Mouse (Mus musculus): ENCODE data around the gene Wnt5b. TPM values are rescaled to one million over a fixed set of nuclear protein-coding genes. Genes with fewer than 3 reads are reported as not detected.

Wnt5b gene
- polyA plus RNA-seq, 1 experiment from 2014 or later: 5.8 TPM

- Histone ChIP-seq H3K27me3 (no peaks in the 10 kb centered on the region), H3K4me3 (no peak overlapping the region), H3K9ac (no peak overlapping the region), H3K4me2 (no peak overlapping the region), H3K36me3 (no peaks in the 10 kb centered on the region), H3K4me1 (replicated peaks) (peaks cover 26% of the 10 kb centered on the region), H3K27ac (no peak overlapping the region), H3K9me3 (replicated peaks) (no peaks in the 10 kb centered on the region)
- no peak for ATAC-seq (replicated peaks; ENCODE audit: insufficient number of reproducible peaks, insufficient read depth, low FRiP score, low read depth)
- WGBS: 39% methylated on average over 2 of the region's 2 CpGs
These were observed 24.2 kb upstream of the Wnt5b start for GRCm38 (mm10) chr6:119568339-119568738.

- H3K27ac ChIP-seq: no peak overlapping the region
These were observed 21.6 kb upstream of the Wnt5b start for GRCm38 (mm10) chr6:119565451-119566379.

DNA sequence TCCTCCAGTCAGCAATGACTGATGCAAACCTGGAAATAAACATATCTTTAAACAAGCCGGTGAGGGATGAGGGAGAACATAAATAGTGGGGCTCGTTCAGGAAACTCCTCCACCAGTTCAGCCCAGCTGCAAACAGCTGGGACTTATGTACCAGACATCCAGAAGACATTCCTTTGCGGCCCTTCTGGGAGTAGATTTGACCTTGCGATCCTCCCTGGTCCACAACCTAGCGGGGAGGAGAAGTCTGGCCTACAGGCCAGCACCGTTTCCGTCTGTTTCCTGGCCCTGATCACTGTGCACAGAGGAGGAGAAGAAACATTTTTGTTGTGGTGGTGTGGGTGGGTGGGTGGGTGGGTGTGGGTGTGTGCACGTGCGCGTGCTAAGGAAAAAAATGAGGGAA is 18.4 kb upstream of the Wnt5b start:
- Histone ChIP-seq H3K4me1 (replicated peaks) (peaks cover 8% of the 10 kb centered on the region; the same call in 1 of the 2 replicates), H3K4me3 (no peak overlapping the region), H3K4me2 (no peak overlapping the region), H3K9me3 (replicated peaks) (no peaks in the 10 kb centered on the region), H3K27me3 (no peaks in the 10 kb centered on the region), H3K36me3 (no peaks in the 10 kb centered on the region), H3K27ac (no peak overlapping the region), H3K9ac (no peak overlapping the region)
- WGBS: 56% methylated on average over 10 of the region's 10 CpGs
- ATAC-seq (replicated peaks; ENCODE audit: insufficient number of reproducible peaks, insufficient read depth, low FRiP score, low read depth): no peak

More at GRCm38 (mm10) chr6:119565451-119566379, 21.6 kb upstream of the Wnt5b start:
- Histone ChIP-seq H3K4me2 (no peak overlapping the region), H3K4me1 (replicated peaks) (0 out of 2 replicates have a peak, but pooled peaks cover 3% of the 10 kb centered on the region), H3K9ac (no peak overlapping the region), H3K4me3 (no peak overlapping the region), H3K9me3 (replicated peaks) (no peaks in the 10 kb centered on the region), H3K36me3 (no peaks in the 10 kb centered on the region), H3K27me3 (no peaks in the 10 kb centered on the region)
- no peak; the same call in 1 of the 2 replicates for ATAC-seq (replicated peaks; ENCODE audit: insufficient number of reproducible peaks, insufficient read depth, low FRiP score, low read depth)
- 72% methylated on average over 23 of the region's 23 CpGs for WGBS

GRCm38 (mm10) chr6:119558855-119559254 is 14.7 kb upstream of the Wnt5b start:
- Histone ChIP-seq H3K4me3 (no peak overlapping the region), H3K9me3 (replicated peaks) (no peaks in the 10 kb centered on the region), H3K27me3 (no peaks in the 10 kb centered on the region), H3K27ac (no peak overlapping the region), H3K9ac (no peak overlapping the region), H3K36me3 (no peaks in the 10 kb centered on the region), H3K4me2 (no peak overlapping the region), H3K4me1 (replicated peaks) (peaks cover 5% of the 10 kb centered on the region; the same call in 1 of the 2 replicates)
- 53% methylated on average over 7 of the region's 7 CpGs for WGBS
- ATAC-seq (replicated peaks; ENCODE audit: insufficient number of reproducible peaks, insufficient read depth, low FRiP score, low read depth): no peak

- 71% methylated on average over 8 of the region's 8 CpGs for WGBS
- Histone ChIP-seq H3K27ac (no peak overlapping the region), H3K36me3 (no peaks in the 10 kb centered on the region), H3K27me3 (no peaks in the 10 kb centered on the region), H3K9ac (no peak overlapping the region), H3K9me3 (replicated peaks) (no peaks in the 10 kb centered on the region), H3K4me2 (no peak overlapping the region), H3K4me3 (no peak overlapping the region), H3K4me1 (replicated peaks) (peaks cover 8% of the 10 kb centered on the region)
- ATAC-seq (replicated peaks; ENCODE audit: insufficient number of reproducible peaks, insufficient read depth, low FRiP score, low read depth): no peak
These were observed 10.3 kb upstream of the Wnt5b start for GRCm38 (mm10) chr6:119554439-119554838.

DNA sequence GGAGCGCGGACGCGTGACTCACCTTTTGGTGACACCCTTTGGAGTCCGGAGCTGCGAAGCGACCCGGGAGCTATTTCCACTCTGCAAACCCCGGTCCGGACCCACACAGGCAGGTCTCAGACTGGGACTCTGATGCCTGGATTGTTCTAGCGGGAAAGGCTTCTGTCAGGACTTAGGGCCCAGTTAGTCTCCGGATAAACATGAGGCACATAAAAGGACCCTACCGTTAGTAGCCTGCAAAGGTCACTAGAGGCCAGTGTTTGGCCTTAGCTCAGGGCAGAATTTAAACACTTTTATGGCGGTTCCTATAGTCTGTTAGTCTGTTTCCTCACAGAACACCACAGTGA is 344 bp upstream of the Wnt5b start:
- H3K36me3 ChIP-seq: no peaks in the 10 kb centered on the region
- H3K4me2 ChIP-seq: peak overlapping the region; percentile 96
- H3K4me1 ChIP-seq (replicated peaks): peaks cover 12% of the 10 kb centered on the region
- peak overlapping the region; percentile 77 for H3K9ac ChIP-seq
- ATAC-seq (replicated peaks; ENCODE audit: insufficient number of reproducible peaks, insufficient read depth, low FRiP score, low read depth): peak; percentile 51
- H3K27ac ChIP-seq: peak overlapping the region; percentile 23; the same call in 1 of the 2 replicates
- H3K4me3 ChIP-seq: peak overlapping the region; percentile 77
- no peaks in the 10 kb centered on the region for H3K9me3 ChIP-seq (replicated peaks)
- WGBS: 2% methylated on average over 14 of the region's 14 CpGs
- peaks cover 39% of the 10 kb centered on the region for H3K27me3 ChIP-seq

GRCm38 (mm10) chr6:119543456-119543802 is 718 bp downstream of the Wnt5b start:
- Histone ChIP-seq H3K9ac (peak overlapping the region; percentile 77), H3K4me2 (peak overlapping the region; percentile 96), H3K27me3 (peaks cover 39% of the 10 kb centered on the region), H3K4me1 (replicated peaks) (peaks cover 12% of the 10 kb centered on the region), H3K36me3 (no peaks in the 10 kb centered on the region), H3K27ac (no peak overlapping the region), H3K4me3 (peak overlapping the region; percentile 77), H3K9me3 (replicated peaks) (no peaks in the 10 kb centered on the region)
- WGBS: 1% methylated on average over 30 of the region's 30 CpGs
- no peak for ATAC-seq (replicated peaks; ENCODE audit: insufficient number of reproducible peaks, insufficient read depth, low FRiP score, low read depth)

GRCm38 (mm10) chr6:119535867-119536266 is 8.3 kb downstream of the Wnt5b start:
- no peak overlapping the region for H3K27ac ChIP-seq
- 78% methylated on average over 12 of the region's 12 CpGs for WGBS
- no peaks in the 10 kb centered on the region for H3K36me3 ChIP-seq
- H3K9me3 ChIP-seq (replicated peaks): no peaks in the 10 kb centered on the region
- ATAC-seq (replicated peaks; ENCODE audit: insufficient number of reproducible peaks, insufficient read depth, low FRiP score, low read depth): no peak
- H3K27me3 ChIP-seq: 0 out of 2 replicates have a peak, but pooled peaks cover 4% of the 10 kb centered on the region
- no peak overlapping the region for H3K4me3 ChIP-seq
- no peak overlapping the region for H3K9ac ChIP-seq
- H3K4me1 ChIP-seq (replicated peaks): no peaks in the 10 kb centered on the region; the same call in 1 of the 2 replicates
- H3K4me2 ChIP-seq: no peak overlapping the region

GRCm38 (mm10) chr6:119533170-119533709 is 10.9 kb downstream of the Wnt5b start:
- no peak overlapping the region for H3K27ac ChIP-seq
- no peaks in the 10 kb centered on the region for H3K9me3 ChIP-seq (replicated peaks)
- H3K4me1 ChIP-seq (replicated peaks): no peaks in the 10 kb centered on the region
- H3K9ac ChIP-seq: no peak overlapping the region
- 74% methylated on average over 9 of the region's 9 CpGs for WGBS
- no peaks in the 10 kb centered on the region for H3K27me3 ChIP-seq
- no peak for ATAC-seq (replicated peaks; ENCODE audit: insufficient number of reproducible peaks, insufficient read depth, low FRiP score, low read depth)
- H3K4me2 ChIP-seq: no peak overlapping the region
- no peak overlapping the region for H3K4me3 ChIP-seq
- no peaks in the 10 kb centered on the region for H3K36me3 ChIP-seq

DNA sequence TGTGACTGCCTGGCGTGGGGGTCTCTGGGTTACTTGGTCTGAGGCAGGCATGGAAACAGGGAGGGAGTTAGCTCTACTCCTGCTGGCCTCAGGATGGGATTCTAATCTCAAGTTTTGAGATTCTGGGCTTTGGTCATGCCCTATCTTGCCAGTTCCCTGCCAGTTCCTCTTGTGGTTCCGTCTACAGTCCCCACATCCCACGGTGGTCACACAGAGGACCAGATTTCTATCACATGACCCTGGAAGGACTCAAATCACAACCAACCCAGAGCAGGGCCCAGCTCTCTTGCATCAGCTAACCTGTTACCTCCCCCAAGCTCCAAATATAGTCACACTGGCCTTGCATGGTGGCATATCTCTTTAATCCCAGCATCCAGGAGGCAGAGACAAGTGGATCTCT is 14.5 kb downstream of the Wnt5b start:
- no peak overlapping the region for H3K27ac ChIP-seq
- 78% methylated on average over 3 of the region's 3 CpGs for WGBS

DNA sequence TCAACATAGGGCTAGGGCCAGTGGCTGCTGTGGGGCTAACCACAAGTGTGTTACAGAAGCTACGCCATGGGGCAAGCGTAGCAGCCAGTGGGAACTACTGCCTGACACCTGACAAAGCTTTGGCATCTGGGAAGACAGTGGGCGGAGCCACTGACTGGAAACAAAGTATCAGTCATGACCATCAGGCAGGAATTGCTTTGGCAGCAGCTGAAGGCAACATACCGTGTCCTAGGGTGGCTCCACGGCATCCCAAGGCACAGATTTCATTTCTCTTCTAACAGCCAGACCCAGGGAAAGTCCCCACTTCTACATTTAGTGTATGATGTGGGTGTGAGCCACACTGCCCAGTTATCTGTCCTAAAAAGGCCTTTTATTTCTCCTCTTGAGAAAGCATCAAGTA is 17.6 kb downstream of the Wnt5b start:
- no peaks in the 10 kb centered on the region for H3K36me3 ChIP-seq
- H3K9ac ChIP-seq: no peak overlapping the region
- H3K4me1 ChIP-seq (replicated peaks): peaks cover 23% of the 10 kb centered on the region
- ATAC-seq (replicated peaks; ENCODE audit: insufficient number of reproducible peaks, insufficient read depth, low FRiP score, low read depth): no peak
- no peak overlapping the region for H3K4me2 ChIP-seq
- H3K27me3 ChIP-seq: no peaks in the 10 kb centered on the region
- H3K4me3 ChIP-seq: no peak overlapping the region
- whole genome bisulfite sequencing: 66% methylated on average over 5 of the region's 5 CpGs
- H3K27ac ChIP-seq: no peak overlapping the region
- H3K9me3 ChIP-seq (replicated peaks): no peaks in the 10 kb centered on the region

More for the DNA sequence above, 14.5 kb downstream of the Wnt5b start:
- H3K4me3 ChIP-seq: no peak overlapping the region
- no peak for ATAC-seq (replicated peaks; ENCODE audit: insufficient number of reproducible peaks, insufficient read depth, low FRiP score, low read depth)
- no peak overlapping the region for H3K9ac ChIP-seq
- H3K27me3 ChIP-seq: no peaks in the 10 kb centered on the region
- H3K4me2 ChIP-seq: no peak overlapping the region
- no peaks in the 10 kb centered on the region for H3K9me3 ChIP-seq (replicated peaks)
- peaks cover 9% of the 10 kb centered on the region; the same call in 1 of the 2 replicates for H3K4me1 ChIP-seq (replicated peaks)
- H3K36me3 ChIP-seq: no peaks in the 10 kb centered on the region

All from heart, embryonic 15.5 days (tissue).